Mouse (Mus musculus) left cerebral cortex, adult 18-20 months (tissue): ENCODE measurements around the gene Ift22. TPM values are rescaled to one million over a fixed set of nuclear protein-coding genes. Genes with fewer than 3 reads are reported as not detected.
A peak's percentile ranks its signal among the peaks of the same experiment; 100 is the strongest.
"Not testable (repeated sequence)": the region's sequence is repeated elsewhere in the genome, so short reads cannot be mapped to it uniquely, and the experiment has no call there.

Source experiments
- DNase-seq, 2 experiments: peaks; one replicate each; pipeline ENCODE4 v3.0.0; 2021 to 2022; ENCODE audit warnings: low spot score in 2 of 2, mixed read lengths in 1 of 2
- total RNA-seq, 2 experiments: library from RNA; stranded (reverse); gene quantifications; 2 replicates each; pipeline ENCODE4 v1.2.3; 2021

Ift22 gene
- total RNA-seq, 2 experiments from 2014 or later = 97.1 to 99.0 TPM

DNA sequence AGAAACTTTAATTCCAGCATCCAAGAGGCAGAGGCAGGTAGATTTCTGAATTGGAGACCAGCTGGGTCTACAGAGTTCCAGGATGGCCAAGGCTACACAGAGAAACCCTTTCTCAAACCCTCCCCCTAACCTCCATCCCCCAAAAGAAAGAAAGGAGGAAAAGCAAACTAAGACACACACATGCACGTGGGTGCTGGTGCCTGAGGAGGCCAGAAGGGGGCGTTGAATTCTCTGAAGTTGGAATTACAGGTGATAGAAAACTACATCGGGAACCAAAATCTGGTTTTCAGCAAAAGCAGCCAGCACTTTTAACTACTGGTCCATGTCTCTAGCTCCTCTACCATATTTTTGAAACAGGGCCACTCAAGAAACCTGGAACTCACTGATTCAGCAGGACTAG, 3.3 kb upstream of the Ift22 start:
- DNase-seq = no peak

DNA sequence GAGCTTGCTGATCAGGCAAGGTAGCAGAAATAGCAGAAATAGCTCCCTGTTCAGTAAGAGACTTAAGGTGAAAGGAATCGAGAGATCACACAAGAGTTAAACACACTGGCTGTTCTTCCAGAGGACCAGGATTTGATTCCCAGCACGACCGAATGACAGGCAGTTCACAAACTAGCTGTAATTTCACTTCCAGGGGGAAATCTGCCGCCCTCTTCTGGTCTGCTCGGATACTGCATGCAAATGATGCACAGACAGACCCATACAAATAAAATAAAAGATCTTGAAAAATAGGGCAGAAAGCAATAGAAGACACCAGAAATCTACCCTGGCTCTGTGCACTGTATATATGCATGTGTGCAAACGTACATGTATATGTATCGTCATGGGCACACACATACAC, 2.3 kb upstream of the Ift22 start:
- DNase-seq = no peak

DNA sequence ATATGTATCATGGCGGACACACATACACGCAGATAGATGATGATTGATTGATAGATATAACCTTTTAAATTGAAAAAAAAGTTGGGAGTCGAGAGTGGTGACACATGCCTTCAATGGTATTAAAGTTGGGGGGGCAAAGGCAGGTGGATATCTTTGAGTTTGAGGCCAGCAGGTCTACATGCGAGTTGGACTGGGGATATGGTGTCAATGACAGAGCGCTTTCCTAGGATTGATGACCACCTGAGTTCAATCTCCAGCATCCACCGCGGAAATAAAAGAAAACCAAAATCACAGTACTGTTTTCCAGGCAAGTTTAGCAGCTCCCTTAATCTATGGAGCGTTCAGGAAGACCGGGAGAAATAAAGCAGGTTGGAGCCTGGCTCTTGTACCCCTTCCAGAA, 363 bp upstream of the Ift22 start:
- DNase-seq = no peak

DNA sequence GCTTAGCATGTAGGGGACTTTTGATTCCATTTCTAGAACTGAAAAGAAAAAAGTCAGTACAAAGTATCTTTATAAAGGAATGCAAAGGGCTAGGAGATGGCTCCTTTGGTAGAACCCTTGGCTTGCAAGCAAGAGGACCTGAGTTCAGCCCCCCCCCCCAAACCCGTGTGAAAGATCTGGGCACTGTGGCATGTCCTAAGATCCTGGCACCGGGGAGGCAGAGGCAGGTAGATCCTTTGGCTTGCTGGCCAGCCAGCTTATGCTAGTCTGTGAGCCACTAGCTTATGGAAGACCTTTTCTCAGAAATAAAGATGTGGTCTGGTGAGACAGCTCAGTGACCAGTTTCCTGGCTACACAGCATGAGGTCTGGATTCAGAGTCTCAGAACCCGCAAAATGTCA, 6.2 kb downstream of the Ift22 start:
- DNase-seq = no peak

DNA sequence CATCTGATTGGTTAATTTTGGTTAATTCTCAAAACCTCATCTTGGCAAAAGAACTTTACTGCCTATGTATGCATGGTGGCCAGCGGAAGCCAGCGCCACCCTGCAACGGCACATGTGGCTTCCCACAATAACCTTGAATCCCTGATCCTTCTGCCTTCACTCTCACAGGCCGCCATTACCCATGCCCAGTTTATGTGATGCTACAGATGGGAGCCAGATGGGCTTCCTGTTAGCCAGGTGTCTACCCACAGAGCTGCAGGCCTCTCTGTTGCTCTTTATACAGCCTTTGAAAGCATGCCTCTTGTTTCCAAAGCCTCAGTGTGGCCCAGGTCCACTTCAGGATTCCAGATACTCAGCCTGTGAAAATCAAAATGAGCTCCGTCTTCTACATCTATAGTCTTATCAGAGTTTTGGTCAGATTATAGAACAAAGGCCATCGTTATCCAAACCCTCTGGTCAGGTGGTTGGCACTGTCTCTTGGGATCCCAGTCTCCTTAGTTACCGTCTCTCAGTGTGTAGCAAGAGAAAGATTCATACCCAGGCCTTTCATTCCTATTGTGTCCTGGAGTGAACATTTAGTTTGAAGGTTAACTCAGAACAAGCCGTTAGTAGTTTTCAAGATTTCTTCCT, 9.8 kb downstream of the Ift22 start:
- no peak for DNase-seq

DNA sequence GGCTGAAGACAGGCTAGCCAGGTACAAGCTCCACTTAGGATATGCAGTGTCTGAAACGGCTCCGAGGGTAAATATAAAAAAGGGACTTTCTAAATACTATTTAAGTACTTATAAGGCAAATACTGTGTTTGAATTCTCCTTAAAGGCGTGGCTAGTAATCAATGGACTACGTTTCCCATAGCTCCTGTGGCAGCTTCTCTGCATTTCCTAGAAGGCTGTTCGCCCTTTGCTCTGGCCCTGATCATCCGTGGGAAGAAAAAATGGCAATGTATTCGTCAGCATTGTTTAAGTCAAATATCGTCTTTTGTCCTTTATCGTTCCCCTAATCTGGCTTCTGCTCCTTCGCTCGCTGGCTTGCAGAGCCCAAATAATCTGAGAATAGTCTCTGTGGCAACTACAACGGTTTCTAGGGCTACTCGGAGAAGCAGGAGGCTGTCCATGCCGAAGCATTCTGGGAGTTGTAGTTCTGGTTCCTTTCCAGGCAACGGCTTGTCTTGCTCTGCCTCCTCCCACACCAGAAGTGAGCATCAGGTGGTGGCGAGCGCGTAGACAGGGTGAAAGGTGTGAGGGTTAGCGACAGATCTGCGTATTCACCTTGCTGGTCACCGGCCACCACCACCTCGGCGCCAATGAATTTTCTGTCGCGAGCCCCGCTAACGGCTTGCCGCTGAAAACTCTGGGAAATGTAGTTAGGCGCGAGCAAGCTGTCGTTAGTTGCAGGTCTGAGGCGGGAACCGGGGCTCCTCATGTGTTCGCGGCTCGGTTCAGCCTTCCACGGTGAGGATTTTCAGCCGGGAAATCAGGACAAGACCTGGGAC, 10.9 kb downstream of the Ift22 start:
- DNase-seq = peak; percentile 68 to 83

DNA sequence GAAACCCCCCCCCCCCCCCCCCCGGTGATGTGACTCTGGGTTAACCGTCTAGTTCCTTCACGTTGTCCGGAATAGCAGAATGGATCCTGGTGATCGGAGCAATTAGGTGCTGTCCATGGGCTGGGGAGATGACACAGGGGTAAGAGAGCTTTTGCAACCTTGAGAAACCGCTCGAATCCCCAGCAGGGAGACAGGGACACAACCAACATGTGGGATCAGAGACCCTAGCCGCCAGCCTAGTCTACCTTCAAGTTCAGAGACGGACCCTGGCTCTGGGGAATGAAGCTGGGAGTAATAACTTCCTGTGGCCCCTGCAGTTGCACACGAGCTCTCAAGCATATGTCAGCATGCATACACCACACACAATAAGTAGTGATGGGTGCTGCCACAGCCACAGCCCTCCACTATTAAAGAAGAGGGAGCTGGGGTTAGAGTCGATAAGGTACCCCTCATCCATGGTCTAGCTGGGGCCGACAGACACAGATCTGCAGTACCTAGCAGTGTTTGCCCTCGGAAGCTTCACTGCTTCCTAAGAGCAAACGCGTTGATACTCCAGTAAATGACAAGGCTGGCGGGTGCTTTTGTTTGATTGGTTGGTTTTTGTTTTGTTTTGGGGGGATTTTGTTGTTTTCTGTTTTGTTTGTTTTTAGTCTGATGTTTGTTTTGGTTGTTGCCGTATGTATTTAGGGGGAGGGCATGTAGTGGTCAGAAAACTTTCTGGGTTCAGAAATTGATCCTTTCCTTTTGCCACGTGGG, 11.8 kb downstream of the Ift22 start:
- peak; percentile 7 to 10 for DNase-seq

DNA sequence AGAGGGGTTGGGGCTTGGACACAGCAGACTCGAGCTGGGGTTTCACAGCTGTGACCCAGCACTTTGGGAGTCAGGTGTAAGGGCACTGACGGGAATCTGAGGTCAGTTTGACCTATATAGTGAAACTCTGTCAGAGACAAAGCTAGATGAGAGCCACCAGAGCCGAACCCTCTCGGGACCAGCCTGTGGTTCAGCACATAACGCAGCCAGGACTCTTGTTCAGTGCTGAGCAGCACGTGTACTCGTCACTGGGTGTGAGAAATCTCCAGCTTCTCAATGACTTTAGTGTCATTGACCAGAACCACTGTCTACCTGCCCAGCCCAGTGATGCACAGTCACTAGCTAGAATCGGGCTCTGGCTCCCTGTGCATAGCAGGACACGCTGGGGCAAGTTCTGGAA, 14.9 kb downstream of the Ift22 start:
- DNase-seq = no peak

DNA sequence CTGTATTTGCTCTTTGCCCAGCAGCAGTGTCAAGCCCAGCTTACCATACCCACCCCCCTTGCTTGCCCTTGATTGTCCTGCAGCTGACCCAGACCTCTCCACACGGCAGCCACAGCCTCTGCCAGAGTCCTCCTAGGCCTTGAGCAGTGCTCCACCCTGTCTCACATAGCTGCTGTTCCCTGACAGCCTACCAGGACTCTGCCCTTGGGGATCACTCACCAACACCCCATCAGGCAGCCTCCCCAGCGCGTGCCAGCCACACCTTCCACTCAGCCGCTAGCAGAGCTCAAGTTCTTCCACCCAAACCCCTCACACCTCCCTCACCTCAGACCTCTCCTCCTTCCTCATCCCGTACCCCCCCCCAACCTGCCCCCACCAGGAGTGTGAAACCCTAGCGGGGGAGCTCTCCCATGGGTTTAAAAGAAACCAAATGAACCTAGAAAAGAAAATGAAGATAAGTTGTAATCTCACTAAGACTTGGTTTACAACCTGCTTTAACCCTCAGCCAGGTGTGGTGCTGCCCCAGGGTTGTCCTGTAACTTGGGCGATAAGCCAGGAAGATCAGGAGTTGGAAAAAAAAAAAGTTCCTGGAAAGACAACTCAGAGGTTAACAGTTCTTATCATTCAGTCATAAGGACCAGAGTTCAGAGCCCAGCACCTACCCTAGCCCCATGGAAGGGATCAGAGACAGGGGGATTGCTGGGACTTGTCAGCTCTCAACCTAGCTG, 16.0 kb downstream of the Ift22 start:
- DNase-seq = no peak

DNA sequence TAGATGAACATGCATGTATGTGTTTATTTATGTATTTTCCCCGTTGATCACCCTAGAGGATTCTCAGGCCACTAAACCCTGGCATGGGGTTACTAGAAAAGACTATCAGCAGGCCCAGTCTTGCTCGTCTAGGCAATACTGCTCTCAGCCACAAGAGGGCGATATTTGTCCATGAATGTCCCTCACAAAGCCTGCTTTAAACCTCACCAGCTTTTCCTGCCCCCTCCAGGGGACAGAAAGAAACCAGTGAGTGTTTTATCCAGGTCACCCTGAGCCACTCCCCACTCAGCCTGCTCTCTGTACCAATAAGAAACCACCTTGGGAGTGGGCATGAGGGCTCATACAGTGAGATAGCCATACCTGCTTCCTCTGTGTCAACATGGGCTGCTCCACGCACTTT, 21.1 kb downstream of the Ift22 start:
- peak; percentile 81 to 89 for DNase-seq

DNA sequence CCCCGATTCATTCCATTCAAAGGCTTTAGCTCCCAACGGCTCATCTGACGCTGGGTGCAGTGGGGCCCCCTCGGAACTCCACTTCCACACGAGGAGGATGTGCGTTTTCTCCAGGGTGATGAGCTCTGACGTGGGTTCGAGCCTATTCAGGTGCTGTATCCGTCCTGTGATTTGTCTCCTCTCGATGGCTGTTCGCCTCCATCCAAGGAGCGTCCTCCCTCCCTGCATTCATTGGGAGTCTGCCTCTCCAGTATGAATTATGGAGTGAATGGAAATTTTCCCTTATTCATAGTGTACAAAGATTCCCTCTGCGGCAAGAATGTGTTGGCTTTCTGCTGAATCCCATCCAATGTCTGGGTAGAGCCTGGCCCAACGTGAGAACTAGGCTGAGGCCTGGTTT, 23.9 kb downstream of the Ift22 start:
- DNase-seq = no peak

DNA sequence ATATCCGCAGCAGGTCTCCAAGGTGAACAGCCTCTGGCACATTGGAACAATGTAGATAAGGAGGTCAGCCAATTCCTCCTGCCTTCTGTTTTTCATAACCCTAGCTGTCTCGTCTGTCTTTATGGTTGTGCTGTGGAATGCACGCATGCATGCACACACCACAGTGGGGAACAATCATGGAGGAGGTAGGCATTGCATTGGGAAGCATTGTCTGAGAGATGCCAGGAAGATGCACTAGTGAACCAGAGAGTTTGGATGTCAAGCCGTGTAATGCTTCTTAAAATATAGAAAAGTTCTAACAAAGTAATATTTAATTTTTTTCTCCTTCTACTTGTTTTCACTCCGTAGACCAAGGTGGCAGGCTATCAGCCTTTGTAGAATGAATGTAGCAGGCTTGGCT, 25.0 kb downstream of the Ift22 start:
- DNase-seq = no peak

DNA sequence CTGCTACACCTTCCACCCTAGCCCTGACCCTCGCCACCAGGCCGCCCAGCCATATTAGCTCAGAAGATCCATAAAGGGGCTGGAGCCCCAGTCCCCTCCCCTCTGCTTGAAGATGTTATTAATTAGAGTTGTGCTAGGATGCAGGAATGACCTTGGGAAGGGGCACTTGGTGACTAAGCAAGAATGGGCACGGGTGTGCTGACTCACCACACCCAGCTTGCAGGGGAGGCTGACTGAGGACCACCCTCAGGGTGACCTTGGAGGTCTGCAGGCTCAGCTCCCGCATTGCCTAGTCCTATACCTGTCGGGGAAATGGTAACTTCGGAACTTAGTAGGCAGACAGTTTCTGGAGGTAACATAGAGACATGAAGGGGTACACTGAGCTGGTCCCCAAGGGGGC, 26.0 kb downstream of the Ift22 start:
- no peak for DNase-seq

DNA sequence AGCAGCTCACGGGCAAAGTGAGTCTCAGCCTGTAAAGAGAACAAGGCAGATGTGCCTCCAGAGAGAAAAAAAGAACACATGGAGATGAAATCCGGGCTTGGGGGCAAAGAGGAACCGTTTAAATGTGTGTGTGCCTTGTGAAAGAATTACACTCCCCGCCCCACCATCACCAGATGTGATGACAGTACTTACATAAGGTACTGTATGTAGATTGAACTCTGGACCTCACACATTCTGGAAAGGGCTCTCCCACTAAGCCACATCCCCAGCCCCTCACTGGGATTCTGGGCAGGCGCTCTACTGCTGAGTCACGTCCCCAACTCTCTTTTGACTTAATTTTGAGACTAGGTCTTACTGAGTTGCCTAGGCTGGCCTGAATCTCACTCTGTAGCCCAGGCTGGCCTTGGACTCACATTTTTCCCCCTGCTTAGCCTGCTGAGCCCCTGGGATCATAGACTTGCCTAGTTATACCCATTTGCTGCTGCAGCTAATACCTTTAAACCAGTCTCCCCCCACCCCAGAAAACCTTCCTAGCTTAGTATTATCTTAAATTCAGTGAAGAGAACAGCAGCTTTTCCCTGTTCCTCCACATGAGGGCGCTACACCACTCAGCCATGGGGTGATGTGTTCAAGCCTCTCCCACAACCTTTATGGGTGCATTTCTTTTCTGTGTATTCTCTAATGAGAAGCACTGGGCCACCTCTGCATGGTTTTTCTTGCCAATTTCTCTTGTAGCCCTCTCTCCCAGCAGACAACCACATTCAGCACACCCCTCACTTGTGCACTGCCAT, 28.1 kb downstream of the Ift22 start:
- DNase-seq = no peak

DNA sequence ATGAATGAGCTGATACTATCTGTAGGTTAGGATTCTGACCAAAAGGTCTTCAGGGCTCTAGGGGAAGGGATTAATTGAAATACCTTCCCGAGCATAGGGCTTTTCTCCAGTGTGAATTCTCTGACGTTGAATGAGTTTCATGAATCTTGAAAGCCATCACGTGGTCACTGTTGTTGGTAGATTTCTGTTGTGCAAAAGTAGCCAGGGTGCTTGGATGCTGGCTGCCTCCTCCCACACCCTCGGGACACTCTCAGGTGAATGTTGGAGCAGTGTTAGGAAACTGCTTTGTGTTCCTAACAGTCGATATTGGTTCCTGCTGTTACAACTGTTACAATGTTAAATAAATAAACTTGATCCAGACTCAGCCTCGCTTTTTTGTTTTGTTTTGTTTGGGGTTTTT, 28.8 kb downstream of the Ift22 start:
- no peak for DNase-seq

DNA sequence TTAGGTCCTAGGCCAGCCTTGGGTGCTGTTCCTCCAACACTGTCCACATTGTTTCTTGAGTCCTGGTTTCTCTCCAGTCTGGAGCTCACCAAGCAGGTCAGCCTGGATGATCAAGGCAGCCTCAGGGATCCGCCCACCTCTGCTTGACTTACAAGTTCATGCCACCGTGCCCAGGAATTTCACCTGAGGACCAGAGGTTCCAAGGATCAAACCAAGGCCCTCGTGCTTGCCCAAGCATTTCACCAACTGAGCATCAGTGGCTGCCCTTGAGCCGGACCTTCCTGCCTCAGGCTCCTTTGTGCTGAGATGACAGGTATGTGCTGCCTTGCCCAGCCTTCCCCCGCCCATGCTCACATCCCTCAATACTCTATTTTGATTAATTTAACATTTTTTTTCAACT, 29.7 kb downstream of the Ift22 start:
- DNase-seq = no peak

DNA sequence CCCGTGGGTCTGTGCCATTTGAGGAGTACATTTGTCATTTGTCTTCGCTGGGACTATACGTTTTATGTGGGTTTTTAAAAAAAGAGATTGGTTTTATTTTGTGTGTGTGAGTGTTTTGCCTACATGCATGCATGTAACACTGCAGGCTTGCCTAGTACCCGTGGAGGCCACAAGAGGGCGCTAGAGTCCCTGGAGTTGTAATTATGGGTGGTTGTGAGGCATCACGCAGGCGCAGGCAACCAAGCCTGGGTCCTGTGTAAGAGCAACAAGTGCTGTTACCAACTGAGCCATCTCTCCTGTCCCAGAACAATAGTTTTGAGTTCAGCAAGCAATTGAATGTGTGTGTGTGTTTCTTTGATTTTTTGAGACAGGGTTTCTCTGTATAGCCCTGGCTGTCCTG, 31.3 kb downstream of the Ift22 start:
- DNase-seq = no peak

DNA sequence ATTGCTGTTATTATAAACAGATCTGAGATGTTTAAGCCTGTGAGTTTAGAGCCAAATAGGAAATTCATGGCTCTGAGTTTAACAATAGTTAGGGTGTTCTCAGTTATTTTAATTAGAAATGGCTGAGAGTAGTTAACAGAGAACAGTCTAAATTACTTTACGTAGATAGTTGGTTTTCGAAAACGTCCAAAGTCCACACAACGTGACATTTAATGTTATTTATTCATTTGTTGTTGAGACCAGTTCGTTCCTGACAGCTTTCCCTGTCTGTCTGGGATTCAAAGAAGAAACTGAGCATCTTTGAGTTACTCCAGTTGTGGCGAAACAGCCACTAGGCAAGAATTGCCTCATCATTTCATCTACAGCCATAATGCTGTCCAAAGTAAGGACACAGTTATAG, 32.1 kb downstream of the Ift22 start:
- not testable (repeated sequence) for DNase-seq

DNA sequence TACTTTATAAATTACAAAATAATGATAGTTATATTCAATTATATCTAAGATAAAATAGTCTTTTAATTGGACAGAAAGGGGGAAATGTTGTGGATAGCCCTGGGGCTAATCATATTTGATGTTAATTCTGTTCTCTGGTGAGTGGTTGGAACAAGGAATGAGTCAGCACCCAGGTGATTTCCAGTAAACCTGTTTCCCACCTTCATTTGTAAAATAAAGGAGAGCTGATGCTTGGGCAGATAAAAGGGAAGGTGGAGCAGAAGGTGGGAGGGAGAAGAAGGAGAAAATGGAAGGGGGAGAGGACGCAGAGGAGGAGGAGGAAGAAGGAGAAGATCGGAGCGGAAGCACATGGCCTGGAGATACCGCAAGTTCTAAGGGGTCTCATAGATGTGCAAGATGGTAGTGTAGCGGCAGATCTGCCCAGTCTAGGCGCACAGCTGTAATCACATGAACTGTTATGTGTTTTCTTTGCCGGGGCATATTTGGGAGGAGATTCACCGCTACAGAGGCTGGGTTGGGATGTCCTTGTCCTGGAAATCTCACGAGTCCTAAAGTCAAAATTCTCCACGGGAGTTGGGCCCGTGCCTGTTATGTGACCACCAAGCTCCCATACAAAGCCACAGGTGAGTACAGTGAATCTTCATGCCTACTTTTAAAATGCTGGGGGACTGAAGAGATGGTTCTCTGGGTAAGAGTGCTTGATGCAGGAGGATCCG, 33.1 kb downstream of the Ift22 start:
- no peak for DNase-seq

DNA sequence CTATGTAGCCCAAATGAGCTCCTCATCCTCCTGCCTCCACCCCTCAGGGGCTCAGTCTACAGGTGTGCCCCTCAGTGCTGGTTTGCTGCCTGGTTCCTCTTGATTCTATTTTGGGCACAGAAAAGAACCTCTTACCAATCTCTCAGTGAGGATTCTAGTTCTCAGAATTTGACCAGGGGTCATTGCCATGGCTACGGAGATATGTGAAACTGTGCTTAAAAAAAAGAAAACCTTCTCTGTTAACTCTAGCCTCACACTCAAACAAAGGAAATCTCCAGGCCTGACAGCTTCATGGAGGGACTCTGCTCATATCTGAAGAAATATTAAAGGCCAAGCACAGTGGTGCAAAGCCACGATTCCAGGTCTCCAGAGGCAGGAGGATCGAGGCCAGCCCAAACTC, 34.8 kb downstream of the Ift22 start:
- DNase-seq = no peak
